Mouse (Mus musculus) stomach, embryonic 15.5 days (tissue): ENCODE measurements around the gene Mocs1. TPM values are rescaled to one million over a fixed set of nuclear protein-coding genes. Genes with fewer than 3 reads are reported as not detected.

Experiments used
- ATAC-seq: fragments of 200-750 bp; cut with Nextera tagmentation; 2 replicates; pipeline ENCODE4 v1.8.0; 2017; ENCODE audit warnings: low read depth, moderate number of reproducible peaks, moderate TSS enrichment; ENCODE audit not compliant: insufficient read depth, low FRiP score
- H3K27ac ChIP-seq: fragments of 300-500 bp; sonication (generic); 2 replicates; pipeline ENCODE4 v1.5.1; 2015; ENCODE audit warnings: mild to moderate bottlenecking, inconsistent platforms
- H3K27me3 ChIP-seq: fragments of 300-500 bp; sonication (generic); replicated peaks from 2 replicates; pipeline ENCODE4 v1.6.1; 2015; ENCODE audit warnings: inconsistent platforms
- H3K36me3 ChIP-seq: fragments of 300-500 bp; sonication (generic); 2 replicates; pipeline ENCODE4 v1.6.1; 2015; ENCODE audit warnings: inconsistent platforms
- H3K4me1 ChIP-seq: fragments of 300-500 bp; sonication (generic); 2 replicates; pipeline ENCODE4 v1.6.1; 2015; ENCODE audit warnings: inconsistent platforms
- H3K4me2 ChIP-seq: fragments of 300-500 bp; sonication (generic); 2 replicates; pipeline ENCODE4 v1.6.1; 2015; ENCODE audit warnings: mild to moderate bottlenecking, inconsistent platforms
- H3K4me3 ChIP-seq: fragments of 300-500 bp; sonication (generic); replicated peaks from 2 replicates; pipeline ENCODE4 v1.5.1; 2015; ENCODE audit warnings: inconsistent platforms
- H3K9ac ChIP-seq: fragments of 300-500 bp; sonication (generic); 2 replicates; pipeline ENCODE4 v1.6.1; 2015; ENCODE audit warnings: inconsistent platforms
- H3K9me3 ChIP-seq: fragments of 300-500 bp; sonication (generic); 2 replicates; pipeline ENCODE4 v1.6.1; 2016; ENCODE audit warnings: inconsistent platforms
- WGBS: fragments of 180-500 bp; shearing (Covaris S2); methylation state at CpG from one replicate; pipeline ENCODE4 v1.1.7; 2015; 5-methylcytosine and 5-hydroxymethylcytosine counted together
- polyA plus RNA-seq: library from polyadenylated mRNA; unstranded; fragments of >200 nt; fragmentation: Nextera tagmentation; extraction: Ambion mirVana; gene quantifications from 2 replicates; pipeline ENCODE4 v1.2.1, GENCODE M21; 2015

Gene Mocs1
- polyA plus RNA-seq, 1 experiment from 2014 or later, result 8.2 TPM

DNA sequence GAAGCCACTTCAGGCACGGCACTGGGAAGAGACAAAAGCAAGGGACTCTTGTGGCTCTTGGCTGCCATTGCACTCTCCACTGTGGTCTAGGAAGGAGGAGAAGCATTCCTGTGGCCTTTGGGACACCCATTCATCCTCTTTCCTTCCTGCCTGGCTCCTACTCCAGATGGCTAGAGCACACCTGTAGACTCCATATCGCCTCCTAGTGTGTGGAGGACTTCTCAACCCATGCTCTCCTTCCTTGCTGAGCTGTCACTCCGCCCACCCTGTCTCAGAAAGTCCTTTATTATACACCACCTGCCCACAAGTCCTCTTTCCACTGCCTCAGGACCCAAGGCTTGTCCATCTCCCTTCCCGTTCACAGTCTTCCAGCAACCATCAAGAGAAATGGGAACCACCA is 65.1 kb downstream of the Mocs1 start:
- no peaks in the 10 kb centered on the region for H3K27me3 ChIP-seq
- no peak overlapping the region for H3K4me3 ChIP-seq
- ATAC-seq, result no peak
- H3K4me1 ChIP-seq, result no peaks in the 10 kb centered on the region
- WGBS, result 97% methylated on average over 4 of the region's 4 CpGs
- no peak overlapping the region for H3K9ac ChIP-seq
- H3K27ac ChIP-seq, result no peak overlapping the region
- 0 out of 2 replicates have a peak, but pooled peaks cover 9% of the 10 kb centered on the region for H3K36me3 ChIP-seq
- H3K9me3 ChIP-seq, result no peaks in the 10 kb centered on the region
- H3K4me2 ChIP-seq, result no peak overlapping the region

DNA sequence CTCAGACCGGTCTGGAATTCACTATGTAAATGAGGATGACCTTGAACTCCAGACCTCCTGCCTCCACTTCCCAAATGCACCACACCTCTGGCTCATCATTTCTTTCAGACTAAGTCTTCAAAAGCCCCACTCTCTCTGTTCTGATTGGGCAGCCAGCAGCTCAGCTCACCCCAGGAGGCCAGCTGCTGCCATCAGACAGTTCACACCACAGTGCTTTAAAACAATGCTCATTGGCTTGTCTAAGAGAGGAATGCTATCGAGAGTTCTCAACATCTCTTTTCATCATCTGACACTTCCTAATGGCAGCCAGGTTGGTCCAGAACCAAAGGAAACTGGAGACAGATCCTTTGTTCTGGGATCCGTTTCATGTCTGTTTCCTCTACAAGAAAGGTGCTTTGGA is 70.0 kb downstream of the Mocs1 start:
- Histone ChIP-seq H3K9me3 (no peaks in the 10 kb centered on the region), H3K36me3 (0 out of 2 replicates have a peak, but pooled peaks cover 9% of the 10 kb centered on the region), H3K27ac (no peak overlapping the region), H3K4me3 (no peak overlapping the region), H3K4me1 (no peaks in the 10 kb centered on the region), H3K9ac (no peak overlapping the region), H3K27me3 (no peaks in the 10 kb centered on the region), H3K4me2 (no peak overlapping the region)
- WGBS, result 67% methylated on average over 3 of the region's 3 CpGs
- ATAC-seq, result no peak

DNA sequence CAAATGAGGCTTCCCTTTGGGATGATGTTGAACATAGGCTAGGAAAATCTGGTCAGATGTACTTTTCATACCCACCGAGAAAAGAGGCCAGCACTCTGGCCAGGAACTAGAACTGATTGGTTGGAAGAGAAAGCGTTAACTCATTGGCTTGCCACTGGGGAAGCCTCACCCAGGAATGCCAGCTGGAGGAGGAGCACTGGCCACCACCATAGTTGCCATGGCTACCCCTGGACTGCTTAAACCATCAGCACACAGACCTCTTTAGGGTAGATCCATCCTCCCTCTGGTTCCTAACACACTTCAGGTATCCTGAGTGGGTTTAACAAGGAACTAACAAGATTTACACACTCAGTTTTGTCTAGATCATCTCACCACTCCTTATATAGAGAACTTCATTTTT is 71.5 kb downstream of the Mocs1 start:
- no peaks in the 10 kb centered on the region for H3K27me3 ChIP-seq
- no peaks in the 10 kb centered on the region for H3K36me3 ChIP-seq
- no peaks in the 10 kb centered on the region for H3K9me3 ChIP-seq
- no peaks in the 10 kb centered on the region for H3K4me1 ChIP-seq
- ATAC-seq, result no peak
- 70% methylated on average over 2 of the region's 2 CpGs for WGBS
- no peak overlapping the region for H3K9ac ChIP-seq
- no peak overlapping the region for H3K27ac ChIP-seq
- no peak overlapping the region for H3K4me2 ChIP-seq
- no peak overlapping the region for H3K4me3 ChIP-seq

DNA sequence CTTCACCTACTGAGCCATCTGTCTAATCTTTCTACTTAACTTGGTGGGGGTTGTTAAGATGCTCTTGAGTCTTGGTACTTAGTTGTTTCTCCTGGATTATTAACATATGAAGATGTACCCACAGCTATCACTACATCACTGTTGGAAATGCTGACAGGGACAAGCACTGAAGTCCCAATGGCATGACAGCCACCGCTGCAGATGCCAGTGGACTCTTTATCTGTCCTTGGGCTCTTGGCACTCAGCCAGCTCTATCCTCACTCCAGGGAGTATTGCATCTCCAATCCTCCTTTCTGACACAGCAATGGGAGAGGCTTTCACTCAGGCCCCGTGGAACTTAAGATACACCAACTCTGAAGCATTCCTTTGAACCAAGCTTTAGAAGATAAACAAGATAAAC is 72.1 kb downstream of the Mocs1 start:
- 51% methylated on average over 2 of the region's 2 CpGs for WGBS
- Histone ChIP-seq H3K36me3 (no peaks in the 10 kb centered on the region), H3K27me3 (no peaks in the 10 kb centered on the region), H3K9ac (no peak overlapping the region), H3K4me2 (no peak overlapping the region), H3K27ac (no peak overlapping the region), H3K9me3 (no peaks in the 10 kb centered on the region), H3K4me3 (no peak overlapping the region), H3K4me1 (no peaks in the 10 kb centered on the region)
- ATAC-seq, result no peak

DNA sequence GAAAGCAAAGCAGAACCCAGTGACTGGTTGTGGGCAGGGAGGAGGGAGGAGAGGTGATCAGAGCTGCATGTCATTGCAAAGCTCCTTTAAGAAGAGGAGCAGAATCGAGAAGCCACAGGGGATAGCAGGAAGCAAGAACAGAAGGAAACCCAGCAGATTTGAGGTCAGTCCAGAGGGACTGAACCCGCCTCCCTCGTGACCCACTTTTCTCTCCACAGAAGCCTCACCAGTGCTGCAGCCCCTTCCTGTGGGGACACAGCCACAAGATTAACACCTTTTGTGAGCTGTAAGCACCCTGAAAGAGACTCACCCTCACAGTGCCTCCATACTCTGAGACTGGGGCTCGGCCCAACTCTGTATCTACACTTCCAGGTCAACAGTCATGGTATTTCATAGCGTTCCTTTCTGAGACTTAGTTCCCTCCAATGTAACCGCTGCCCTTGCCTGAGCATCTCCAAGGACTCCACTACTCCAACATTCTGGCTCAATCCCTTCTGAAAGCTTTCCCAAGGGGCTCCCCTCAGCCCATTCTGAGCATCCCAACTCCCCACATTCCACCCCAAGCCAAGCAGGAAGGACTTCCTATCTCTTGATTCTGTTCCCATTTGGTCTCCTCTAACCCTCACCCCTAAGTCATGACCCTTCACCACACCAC is 75.2 kb downstream of the Mocs1 start:
- Histone ChIP-seq H3K27me3 (no peaks in the 10 kb centered on the region), H3K4me1 (no peaks in the 10 kb centered on the region), H3K4me3 (no peak overlapping the region), H3K9me3 (no peaks in the 10 kb centered on the region), H3K36me3 (no peaks in the 10 kb centered on the region), H3K9ac (no peak overlapping the region), H3K27ac (no peak overlapping the region), H3K4me2 (no peak overlapping the region)
- no peak for ATAC-seq
- WGBS, result 78% methylated on average over 6 of the region's 6 CpGs

Other genes starting within 250 kb of the Mocs1 start
- gene Daam2, start 136.0 kb downstream of the Mocs1 start, polyA plus RNA-seq, result 6.6 and 7.2 TPM in 2 replicates
- gene Kif6, start 186.8 kb downstream of the Mocs1 start, polyA plus RNA-seq, result 1.5 and 1.9 TPM in 2 replicates